Mouse (Mus musculus): ENCODE results near the gene Aida.
"Not testable (repeated sequence)": the region's sequence is repeated elsewhere in the genome, so short reads cannot be mapped to it uniquely, and the experiment has no call there.

The Aida gene

DNA sequence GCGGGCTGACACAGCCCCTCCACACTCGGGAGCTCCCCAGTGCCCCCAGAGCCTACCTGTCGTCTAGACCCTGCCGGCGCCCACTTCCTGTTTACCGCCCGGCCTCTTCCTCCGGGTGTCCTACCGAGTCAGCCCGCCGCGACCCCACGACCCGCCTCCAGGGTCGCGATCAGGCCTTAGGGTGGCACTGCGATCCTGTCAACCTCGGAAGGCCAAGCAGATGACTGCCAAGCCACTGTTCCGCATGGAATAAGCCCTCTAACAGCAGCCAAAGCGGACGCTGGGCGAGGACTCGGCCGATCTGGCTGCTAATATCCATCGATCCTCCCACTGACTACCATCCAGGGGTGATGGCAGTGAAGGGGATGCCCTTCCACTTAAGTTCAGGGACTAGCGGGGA lies at the start of gene Aida:
Gene Aida, plus strand, starts transcription at position 126 of the 400 bp plus-strand sequence.
- peak; percentile 56 to 64 for DNase-seq (ENCODE audit: low read depth in 2 of 2, low spot score in 2 of 2)

GRCm38 (mm10) chr1:183248144-183248543 lies 48.2 kb upstream of the Aida start:
- DNase-seq (ENCODE audit: low read depth in 2 of 2, low spot score in 2 of 2) = no peak

GRCm38 (mm10) chr1:183250612-183251011 lies 45.8 kb upstream of the Aida start:
- no peak for DNase-seq (ENCODE audit: low read depth in 2 of 2, low spot score in 2 of 2)

- DNase-seq (ENCODE audit: low read depth in 2 of 2, low spot score in 2 of 2) = no peak
Observed at GRCm38 (mm10) chr1:183251818-183252217, 44.6 kb upstream of the Aida start.

DNA sequence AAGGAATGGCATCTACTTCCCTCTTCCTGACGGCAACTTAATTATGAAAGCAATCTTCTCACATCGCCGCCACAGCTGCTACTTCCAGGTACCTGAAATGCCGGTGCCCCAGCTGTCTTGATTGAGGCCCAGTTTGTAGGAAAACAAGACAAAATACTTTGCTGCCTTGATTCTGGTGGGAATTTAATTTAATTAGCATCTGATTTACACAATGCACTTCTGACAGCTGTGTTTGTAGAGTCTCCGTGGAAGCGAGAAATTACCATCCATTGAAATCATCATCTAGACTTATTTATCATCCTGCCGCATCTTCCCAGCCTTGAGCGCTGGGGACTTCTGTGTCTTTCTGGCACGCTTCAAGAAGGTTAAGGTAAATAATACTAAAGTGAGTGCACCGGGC lies 43.8 kb upstream of the Aida start:
- no peak for DNase-seq (ENCODE audit: low read depth in 2 of 2, low spot score in 2 of 2)

DNA sequence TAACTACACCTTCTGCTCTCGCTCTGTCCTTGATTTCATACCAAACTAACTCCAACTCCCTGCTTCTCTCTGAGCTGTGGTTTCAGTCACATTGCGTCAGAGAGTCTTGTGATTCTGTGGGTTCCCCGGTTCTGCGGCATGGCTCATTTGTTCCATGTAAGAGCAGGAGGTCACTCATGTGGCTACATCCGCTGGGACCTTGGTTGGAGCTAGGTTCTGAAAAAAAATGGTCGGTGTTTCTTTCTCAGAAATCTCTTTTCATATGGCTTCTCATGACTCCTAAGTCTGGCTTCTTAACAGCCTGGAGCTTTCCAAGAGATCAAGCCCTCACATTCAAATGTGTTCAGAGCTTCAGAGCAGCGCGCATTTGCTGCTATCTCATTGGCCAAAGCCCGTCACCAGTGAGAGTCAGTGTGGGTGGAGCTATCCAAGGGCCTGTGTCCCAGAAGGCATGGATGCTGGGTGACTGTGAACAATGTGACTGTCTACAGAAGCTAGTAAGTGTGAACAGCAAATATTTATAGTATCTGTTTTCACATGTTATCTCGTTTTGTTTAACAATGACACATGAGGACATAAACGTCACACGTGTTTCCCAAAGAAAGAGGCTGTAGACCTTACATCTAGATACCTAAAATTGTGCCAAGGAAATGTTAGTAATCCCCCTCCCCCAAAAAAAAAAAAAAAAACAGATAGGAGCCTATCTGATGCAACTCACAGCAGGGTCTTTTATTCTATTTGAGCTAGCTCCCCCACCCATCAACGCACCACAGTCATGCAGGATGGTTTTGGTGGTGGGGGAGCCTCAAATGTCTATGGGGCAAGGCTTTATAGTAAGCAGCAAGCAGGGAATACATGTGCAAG lies 32.0 kb upstream of the Aida start:
- DNase-seq (ENCODE audit: low read depth in 2 of 2, low spot score in 2 of 2) = no peak

GRCm38 (mm10) chr1:183265921-183266467 lies 30.4 kb upstream of the Aida start:
- peak; percentile 18 to 53 for DNase-seq (ENCODE audit: low read depth in 2 of 2, low spot score in 2 of 2)

- DNase-seq (ENCODE audit: low read depth in 2 of 2, low spot score in 2 of 2) = no peak
Observed at GRCm38 (mm10) chr1:183267666-183268065, 28.7 kb upstream of the Aida start.

- DNase-seq (ENCODE audit: low read depth in 2 of 2, low spot score in 2 of 2) = peak; percentile 2 to 12
Observed at GRCm38 (mm10) chr1:183272867-183273818, 23.2 kb upstream of the Aida start.

DNA sequence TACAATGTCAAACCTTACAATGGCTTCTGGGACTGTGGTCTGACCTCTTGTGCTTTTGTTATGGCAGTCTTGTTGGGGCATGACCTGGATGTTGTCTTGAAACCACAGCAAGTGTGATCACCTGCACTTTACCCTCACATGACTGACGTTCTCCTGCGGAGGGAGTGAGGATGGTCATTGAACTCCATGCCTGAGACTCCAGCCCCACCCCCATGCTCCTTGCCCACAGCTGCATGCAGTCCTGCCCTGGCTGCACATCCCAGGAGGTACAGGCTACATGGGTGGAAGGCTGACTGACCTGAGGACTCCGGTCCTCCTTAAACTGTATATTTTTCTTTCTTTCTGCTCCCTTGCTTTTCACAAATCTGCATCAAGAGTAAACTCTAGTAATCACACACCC lies 22.0 kb upstream of the Aida start:
- no peak for DNase-seq (ENCODE audit: low read depth in 2 of 2, low spot score in 2 of 2)

- no peak for DNase-seq (ENCODE audit: low read depth in 2 of 2, low spot score in 2 of 2)
Observed at GRCm38 (mm10) chr1:183275763-183276162, 20.6 kb upstream of the Aida start.

DNA sequence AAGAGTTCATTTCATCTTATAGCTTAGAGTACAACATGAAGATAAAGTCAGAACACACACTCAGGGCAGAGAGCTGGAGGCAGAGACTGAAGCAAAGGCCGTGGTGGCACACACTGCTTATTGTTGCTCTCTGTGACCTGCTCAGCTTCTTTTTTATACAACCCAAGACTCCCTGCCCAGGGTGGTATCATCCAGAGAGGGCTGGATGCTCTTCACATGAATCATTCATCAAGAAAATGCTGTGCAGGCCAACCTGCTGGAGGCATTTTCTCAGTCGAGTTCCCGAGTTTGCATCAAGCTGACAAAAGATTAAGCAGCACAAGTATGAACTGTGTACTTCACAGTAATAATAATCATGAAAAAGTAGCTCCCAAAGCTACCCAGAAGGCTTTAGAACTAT lies 8.0 kb upstream of the Aida start:
- no peak for DNase-seq (ENCODE audit: low read depth in 2 of 2, low spot score in 2 of 2)

- no peak for DNase-seq (ENCODE audit: low read depth in 2 of 2, low spot score in 2 of 2)
Observed at GRCm38 (mm10) chr1:183289576-183289975, 6.8 kb upstream of the Aida start.

- peak; percentile 90 to 96 for DNase-seq (ENCODE audit: low read depth in 2 of 2, low spot score in 2 of 2)
Observed at GRCm38 (mm10) chr1:183296877-183297383, 540 bp downstream of the Aida start, which contains the start of gene Brox. Gene Brox, minus strand, starts transcription at chr1:183297269.

DNA sequence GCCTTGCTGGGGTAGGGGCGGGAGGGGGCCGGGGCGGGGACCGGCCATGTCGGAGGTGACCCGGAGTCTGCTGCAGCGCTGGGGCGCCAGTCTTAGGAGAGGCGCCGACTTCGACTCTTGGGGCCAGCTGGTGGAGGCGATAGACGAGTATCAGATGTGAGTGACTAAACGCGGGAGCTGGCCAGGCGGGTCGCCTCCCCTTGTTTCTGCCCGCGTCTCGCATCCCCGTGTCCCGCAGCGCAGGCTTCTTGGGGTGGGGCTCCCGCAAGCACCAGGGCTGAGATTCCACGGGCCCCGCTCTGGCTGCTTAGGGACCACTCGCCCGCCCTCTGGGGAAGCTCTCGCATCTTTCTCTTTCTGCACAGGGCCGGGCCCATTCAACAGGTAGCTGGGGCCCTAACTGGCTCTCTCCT lies 1.1 kb downstream of the Aida start:
- peak; percentile 47 to 50 for DNase-seq (ENCODE audit: low read depth in 2 of 2, low spot score in 2 of 2)

DNA sequence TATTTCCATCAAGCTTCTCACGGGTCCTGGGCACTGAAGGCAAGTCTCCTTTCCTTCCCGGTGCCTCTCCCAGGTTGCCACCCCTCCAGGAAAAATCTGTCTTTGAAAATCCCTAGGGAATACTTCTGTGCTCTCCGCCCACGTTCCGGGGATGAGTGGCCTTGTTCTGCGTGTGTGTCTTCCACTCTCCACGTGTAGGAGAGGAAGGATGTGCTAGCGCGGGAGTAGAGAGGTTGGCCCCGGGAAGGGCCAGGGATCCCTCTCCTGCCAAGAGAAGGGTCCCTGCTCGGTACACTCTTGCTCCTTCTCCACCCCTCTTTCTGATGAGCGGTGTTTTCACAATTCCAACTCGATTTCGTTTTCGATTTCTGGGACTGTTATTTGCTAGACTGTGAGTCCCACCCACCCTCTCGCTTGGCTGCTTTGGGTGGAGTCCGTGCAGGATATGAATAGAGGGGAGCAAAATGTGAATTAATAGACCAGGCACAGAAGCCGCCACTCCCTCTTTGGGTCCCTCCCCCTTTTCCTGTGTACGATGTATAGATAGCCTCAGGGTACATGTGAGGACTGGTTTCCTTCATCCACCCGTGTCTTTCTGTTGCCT lies 1.6 kb downstream of the Aida start:
- peak; percentile 17 to 45 for DNase-seq (ENCODE audit: low read depth in 2 of 2, low spot score in 2 of 2)

DNA sequence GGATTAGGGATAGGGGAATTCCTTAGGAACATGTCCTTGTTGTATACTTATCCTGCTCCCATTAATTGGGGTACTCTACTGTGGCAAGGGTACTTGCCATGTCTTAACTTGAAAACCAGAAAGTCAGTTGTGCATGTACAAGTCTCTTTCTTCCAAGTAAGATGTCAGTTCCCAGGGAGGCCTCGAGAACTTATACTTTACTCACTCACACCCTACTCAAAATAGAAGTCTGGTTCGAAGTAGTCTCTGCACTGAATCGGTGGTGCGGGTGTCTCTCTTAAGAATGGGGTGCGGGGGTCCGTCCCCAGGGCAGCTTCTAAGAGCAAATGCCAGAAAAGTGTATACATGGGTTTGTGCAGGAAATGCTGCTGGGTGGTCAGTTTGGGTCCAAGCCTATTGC lies 2.8 kb downstream of the Aida start:
- DNase-seq (ENCODE audit: low read depth in 2 of 2, low spot score in 2 of 2) = peak; percentile 95 to 100

DNA sequence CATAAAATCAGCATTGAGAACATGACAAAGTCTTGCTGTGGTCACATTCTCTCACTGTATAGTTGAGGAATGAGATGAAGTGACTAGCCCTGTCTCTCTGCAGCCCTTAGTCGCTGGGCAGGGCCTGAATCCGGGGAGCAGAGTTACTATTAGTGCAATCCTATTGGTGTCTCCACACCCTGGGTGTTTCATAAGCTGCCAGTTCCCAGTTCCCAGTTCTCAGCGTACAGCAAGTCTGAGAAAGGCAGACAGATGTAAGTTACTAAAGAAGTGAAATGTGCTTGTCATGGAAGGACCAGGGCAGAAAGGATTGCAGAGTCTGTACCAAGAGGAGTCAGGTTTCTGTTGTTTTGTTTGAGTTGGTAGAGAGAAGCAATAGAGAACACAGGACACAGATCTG lies 11.2 kb downstream of the Aida start:
- DNase-seq (ENCODE audit: low read depth in 2 of 2, low spot score in 2 of 2) = no peak

DNA sequence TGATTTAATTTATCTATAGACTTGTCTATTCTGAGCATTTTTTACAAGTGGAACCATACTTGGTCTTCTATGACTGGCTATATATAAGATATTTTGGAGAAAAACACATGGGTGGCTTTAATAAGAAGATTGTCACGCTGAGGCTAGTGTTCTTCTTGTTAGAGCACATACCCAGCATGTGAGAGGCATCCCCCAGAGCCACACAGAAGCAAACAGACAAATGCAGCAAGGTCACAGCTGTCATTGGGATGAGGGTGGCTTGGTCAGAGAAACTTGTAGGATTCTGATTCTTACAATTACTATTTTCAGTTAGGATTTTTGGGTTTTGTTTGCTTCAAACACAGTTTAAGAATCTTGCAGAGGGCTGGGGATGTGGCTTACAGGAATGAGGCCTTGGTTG lies 12.1 kb downstream of the Aida start:
- DNase-seq (ENCODE audit: low read depth in 2 of 2, low spot score in 2 of 2) = no peak

GRCm38 (mm10) chr1:183309601-183310000 lies 13.2 kb downstream of the Aida start:
- DNase-seq (ENCODE audit: low read depth in 2 of 2, low spot score in 2 of 2) = not testable (repeated sequence)

DNA sequence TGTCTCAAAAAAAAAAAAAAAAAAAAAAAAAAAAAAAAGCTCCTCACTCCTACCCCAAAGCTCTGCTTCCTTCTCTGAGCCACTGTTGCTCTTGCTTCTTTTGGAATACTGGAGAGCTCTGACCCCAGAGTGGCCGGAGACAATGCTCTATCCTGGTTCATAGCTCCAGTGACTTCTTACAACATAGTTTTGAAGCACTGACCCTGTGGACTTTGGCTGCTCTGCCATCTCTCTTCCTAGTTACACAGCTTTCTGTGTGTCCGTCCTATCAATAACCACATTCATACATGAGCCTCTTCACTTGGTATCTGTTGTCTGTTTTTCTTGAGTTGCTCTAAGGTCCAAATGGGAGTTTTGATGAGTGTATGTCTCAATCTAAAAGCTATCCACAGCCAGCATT lies 15.7 kb downstream of the Aida start:
- DNase-seq (ENCODE audit: low read depth in 2 of 2, low spot score in 2 of 2) = no peak
